12 mouse cellular contexts compared by ENCODE assay signal in the genomic region with DNA sequence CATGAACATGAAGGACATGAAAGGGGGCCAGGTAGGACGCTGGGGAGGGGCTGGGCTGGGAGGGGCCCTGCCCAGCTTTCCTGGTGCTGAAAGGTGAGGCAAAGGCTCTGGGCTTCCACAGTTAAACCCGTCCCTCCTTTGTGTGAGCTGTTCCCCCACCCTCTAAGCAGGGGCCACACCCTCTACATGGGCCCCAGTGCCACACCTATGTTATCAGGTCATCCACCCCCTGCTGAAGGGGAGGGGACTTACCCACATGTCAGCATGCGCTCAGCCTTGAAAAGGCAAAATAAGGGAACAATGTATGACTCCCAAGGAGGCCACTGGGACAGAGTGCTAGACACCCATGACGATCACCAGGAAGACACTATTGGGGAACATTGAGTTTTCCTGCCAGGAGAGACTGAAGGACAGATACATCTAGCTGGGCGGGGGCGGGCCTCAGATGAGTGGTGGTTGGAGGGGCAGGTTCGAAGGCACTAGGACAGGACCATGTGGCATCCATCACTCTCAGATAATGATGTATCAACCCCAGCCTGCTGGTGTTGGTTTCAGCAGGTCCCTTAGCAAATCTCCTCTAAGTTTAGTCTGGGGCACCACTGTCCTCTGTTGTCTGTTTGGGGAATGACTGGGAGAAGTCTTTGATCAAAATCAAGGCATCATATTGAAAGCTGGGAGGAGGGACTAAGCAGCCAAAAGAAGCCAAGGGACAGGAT.
DNase-seq lines count a peak whose midpoint lies in the region; ATAC-seq and TF ChIP-seq lines count a peak whose summit lies in the region.
"Had no signal": no experiment of that assay in that cellular context is flagged by ENCODE, and none has a peak within 500 bp of the region (broad histone marks: within the 10 kb centered on the region; RNA-seq: fewer than 3 reads in every experiment).

No protein-coding gene starts in this region.

- H3K36me3 ChIP-seq in hindbrain, postnatal 0 days (ENCODE audit: insufficient read depth, low read length): no peaks in the 10 kb centered on the region
- no peaks in the 10 kb centered on the region for H3K36me3 ChIP-seq in hindbrain, embryonic 14.5 days (replicated peaks; ENCODE audit: control insufficient read depth, insufficient read depth)
- H3K36me3 ChIP-seq in MEL (ENCODE audit: control insufficient read depth in 1 of 2, insufficient read depth in 2 of 2, low read length in 2 of 2): peaks cover 0 to 3% of the 10 kb centered on the region in 2 experiments; a peak in 1 of 4 replicates
- 0 out of 2 replicates have a peak, but pooled peaks cover 3% of the 10 kb centered on the region for H3K36me3 ChIP-seq in intestine, embryonic 14.5 days (ENCODE audit: control insufficient read depth, insufficient read depth, low read length)
- no peaks in the 10 kb centered on the region for H3K36me3 ChIP-seq in heart, adult 2 months (ENCODE audit: control insufficient read depth, insufficient read depth, low read length)
- H3K36me3 ChIP-seq: hindbrain, embryonic 12.5 days had no signal

- TF ChIP-seq RAD21 in MEL (IDR thresholded peaks at IDR 0.05; ENCODE audit: low read depth, low read length): no peak

- no peak overlapping the region for H3K9ac ChIP-seq in hindbrain, postnatal 0 days (replicated peaks; ENCODE audit: low read length)
- H3K9ac ChIP-seq in hindbrain, embryonic 14.5 days: no peak overlapping the region
- peak overlapping the region; percentile 24; the same call in 1 of the 2 replicates for H3K9ac ChIP-seq in MEL (ENCODE audit: control insufficient read depth, low read depth, low read length, poor library complexity, severe bottlenecking)
- no peak overlapping the region for H3K9ac ChIP-seq in intestine, embryonic 14.5 days (ENCODE audit: low read length)
- no peak overlapping the region for H3K9ac ChIP-seq in heart, adult 2 months (ENCODE audit: low read depth, low read length)
- H3K9ac ChIP-seq: hindbrain, embryonic 12.5 days had no signal

- H3K4me1 ChIP-seq in hindbrain, postnatal 0 days (ENCODE audit: insufficient read depth, low read length): no peaks in the 10 kb centered on the region
- H3K4me1 ChIP-seq in hindbrain, embryonic 14.5 days (replicated peaks; ENCODE audit: control insufficient read depth, insufficient read depth, low read length): no peaks in the 10 kb centered on the region
- peaks cover 2 to 11% of the 10 kb centered on the region in 2 experiments; a peak in 3 of 4 replicates for H3K4me1 ChIP-seq in MEL (ENCODE audit: control insufficient read depth in 1 of 2, insufficient read depth in 2 of 2, low read length in 2 of 2)
- peaks cover 7% of the 10 kb centered on the region; the same call in 1 of the 2 replicates for H3K4me1 ChIP-seq in intestine, embryonic 14.5 days (replicated peaks; ENCODE audit: control insufficient read depth, insufficient read depth, low read length)
- no peaks in the 10 kb centered on the region; the same call in 1 of the 2 replicates for H3K4me1 ChIP-seq in heart, adult 2 months (ENCODE audit: control insufficient read depth, insufficient read depth, low read length)
- H3K4me1 ChIP-seq: hindbrain, embryonic 12.5 days had no signal

- H3K9me3 ChIP-seq in hindbrain, postnatal 0 days (ENCODE audit: low read length): no peaks in the 10 kb centered on the region
- H3K9me3 ChIP-seq in hindbrain, embryonic 14.5 days (ENCODE audit: control insufficient read depth, low read length): no peaks in the 10 kb centered on the region
- H3K9me3 ChIP-seq in MEL (replicated peaks; ENCODE audit: insufficient read depth, low read length): no peaks in the 10 kb centered on the region
- H3K9me3 ChIP-seq in intestine, embryonic 14.5 days (ENCODE audit: control insufficient read depth, low read length): no peaks in the 10 kb centered on the region
- H3K9me3 ChIP-seq: hindbrain, embryonic 12.5 days had no signal

- peak in 1 of 2 experiments; percentile 63; a peak in 2 of 4 replicates for TF ChIP-seq EP300 in MEL (IDR thresholded peaks at IDR 0.05; ENCODE audit: low read depth in 1 of 2, low read length in 2 of 2)
- TF ChIP-seq EP300 in heart, adult 2 months (IDR thresholded peaks at IDR 0.05; ENCODE audit: insufficient read depth, low read depth, low read length): no peak

- 85% methylated on average over 7 of the region's 7 CpGs for WGBS in hindbrain, postnatal 0 days
- 88% methylated on average over 7 of the region's 7 CpGs for WGBS in hindbrain, embryonic 14.5 days
- WGBS in intestine, embryonic 14.5 days: 72% methylated on average over 7 of the region's 7 CpGs
- WGBS in heart, adult 2 months: 78% methylated on average over 7 of the region's 7 CpGs

- DNase-seq in hindbrain, postnatal 0 days (ENCODE audit: low spot score): no peak
- no peak for DNase-seq in hindbrain, embryonic 14.5 days (ENCODE audit: low spot score)
- peak; percentile 83 for DNase-seq in MEL (ENCODE audit: low read depth, low spot score)
- no peak for DNase-seq in intestine, embryonic 14.5 days (ENCODE audit: low spot score)
- peak; percentile 55 for DNase-seq in lung, postnatal 36 days
- no peak for DNase-seq in right cerebral cortex, postnatal 4 days
- no peak for DNase-seq in frontal cortex, postnatal 14 days (ENCODE audit: low spot score in 2 of 2)
- no peak for DNase-seq in heart, adult 2 months
- DNase-seq: right cerebral cortex, adult 18-20 months had no signal

- no peaks in the 10 kb centered on the region for H3K27me3 ChIP-seq in hindbrain, postnatal 0 days (ENCODE audit: insufficient read depth, low read length)
- no peaks in the 10 kb centered on the region for H3K27me3 ChIP-seq in hindbrain, embryonic 14.5 days (ENCODE audit: control insufficient read depth, insufficient read depth, low read length)
- no peaks in the 10 kb centered on the region for H3K27me3 ChIP-seq in MEL (ENCODE audit: control insufficient read depth in 1 of 2, insufficient read depth in 2 of 2, low read length in 2 of 2)
- H3K27me3 ChIP-seq in intestine, embryonic 14.5 days (replicated peaks; ENCODE audit: control insufficient read depth, insufficient read depth, low read length): no peaks in the 10 kb centered on the region
- H3K27me3 ChIP-seq in heart, adult 2 months (ENCODE audit: control insufficient read depth, insufficient read depth, low read length): no peaks in the 10 kb centered on the region
- H3K27me3 ChIP-seq: hindbrain, embryonic 12.5 days had no signal

- no peaks in the 10 kb centered on the region for H3K79me2 ChIP-seq in MEL (ENCODE audit: control insufficient read depth, insufficient read depth, low read length, poor library complexity)
- no peaks in the 10 kb centered on the region for H3K79me2 ChIP-seq in heart, adult 2 months (replicated peaks; ENCODE audit: control insufficient read depth, insufficient read depth, low read length)

- H3K4me2 ChIP-seq in hindbrain, postnatal 0 days (ENCODE audit: low read depth, low read length): no peak overlapping the region
- H3K4me2 ChIP-seq in hindbrain, embryonic 14.5 days (replicated peaks): no peak overlapping the region
- H3K4me2 ChIP-seq in intestine, embryonic 14.5 days (ENCODE audit: low read length): no peak overlapping the region
- H3K4me2 ChIP-seq: hindbrain, embryonic 12.5 days had no signal

- no peak overlapping the region for H3K4me3 ChIP-seq in hindbrain, postnatal 0 days (ENCODE audit: low read length)
- H3K4me3 ChIP-seq in hindbrain, embryonic 14.5 days (replicated peaks; ENCODE audit: low read length): no peak overlapping the region
- peak overlapping the region; percentile 36 to 37; a peak in 3 of 4 replicates for H3K4me3 ChIP-seq in MEL (ENCODE audit: control insufficient read depth in 1 of 2, insufficient read depth in 1 of 2, low read depth in 2 of 2, low read length in 2 of 2)
- no peak overlapping the region for H3K4me3 ChIP-seq in intestine, embryonic 14.5 days (ENCODE audit: low read depth, low read length)
- no peak overlapping the region for H3K4me3 ChIP-seq in heart, adult 2 months
- H3K4me3 ChIP-seq: hindbrain, embryonic 12.5 days had no signal

- no peak overlapping the region for H3K27ac ChIP-seq in hindbrain, postnatal 0 days
- H3K27ac ChIP-seq in hindbrain, embryonic 14.5 days: no peak overlapping the region
- H3K27ac ChIP-seq in MEL (ENCODE audit: control insufficient read depth, low read depth, low read length): peak overlapping the region; percentile 24; the same call in 1 of the 2 replicates
- no peak overlapping the region for H3K27ac ChIP-seq in intestine, embryonic 14.5 days (ENCODE audit: low read depth)
- H3K27ac ChIP-seq in heart, adult 2 months: no peak overlapping the region
- H3K27ac ChIP-seq: hindbrain, embryonic 12.5 days; macrophage had no signal

- 0 out of 2 replicates have a peak, but pooled peaks have one; percentile 27 for ATAC-seq in hindbrain, postnatal 0 days
- no peak for ATAC-seq in hindbrain, embryonic 14.5 days (ENCODE audit: low FRiP score)
- ATAC-seq in intestine, embryonic 14.5 days (replicated peaks; ENCODE audit: low FRiP score, low TSS enrichment, low read depth): peak; percentile 68; the same call in 1 of the 2 replicates
- ATAC-seq: CD4-positive, CD25-positive, alpha-beta regulatory T cell, adult 4 months had no signal

- intact Hi-C loops in heart, adult 2 months (cut with DNase I): no loop called here

- peak; percentile 43 for TF ChIP-seq CTCF in hindbrain, postnatal 0 days (IDR thresholded peaks at IDR 0.05; ENCODE audit: low read depth)
- no peak for TF ChIP-seq CTCF in MEL (IDR thresholded peaks at IDR 0.05 in 2 of 3, conservative IDR thresholded peaks at IDR 0.05 in 1 of 3; ENCODE audit: control insufficient read depth in 1 of 3, insufficient read depth in 1 of 3, low read depth in 2 of 3, low read length in 3 of 3, poor library complexity in 1 of 3, severe bottlenecking in 1 of 3)
- no peak for TF ChIP-seq CTCF in heart, adult 2 months (IDR thresholded peaks at IDR 0.05)

- TF ChIP-seq POLR2A in MEL (IDR thresholded peaks at IDR 0.05; ENCODE audit: control insufficient read depth in 1 of 2, insufficient read depth in 1 of 2, low read depth in 1 of 2, low read length in 2 of 2, poor library complexity in 1 of 2): no peak
- no peak for TF ChIP-seq POLR2A in heart, adult 2 months (IDR thresholded peaks at IDR 0.05; ENCODE audit: insufficient read depth, low read depth, low read length)

TF ChIP-seq in MEL, 35 proteins besides CTCF, POLR2A, EP300 and RAD21 (continues in another document):
- TF ChIP-seq CHD1 (IDR thresholded peaks at IDR 0.05; ENCODE audit: low read depth, low read length) (no peak), MXI1 (IDR thresholded peaks at IDR 0.05; ENCODE audit: low read depth, low read length) (peak; percentile 88), USF1 (IDR thresholded peaks at IDR 0.05; ENCODE audit: low read depth, low read length) (no peak), SMC3 (IDR thresholded peaks at IDR 0.05; ENCODE audit: low read depth, low read length) (0 out of 2 replicates have a peak, but pooled peaks have one; percentile 21), ELF1 (IDR thresholded peaks at IDR 0.05; ENCODE audit: low read depth, low read length) (no peak), ETS1 (IDR thresholded peaks at IDR 0.05; ENCODE audit: low read depth, low read length) (peak; percentile 44; the same call in 1 of the 2 replicates), GATA1 (IDR thresholded peaks at IDR 0.05; ENCODE audit: low read depth, low read length) (no peak), POLR2AphosphoS2 (IDR thresholded peaks at IDR 0.05; ENCODE audit: low read length) (no peak), POLR2AphosphoS5 (IDR thresholded peaks at IDR 0.05; ENCODE audit: borderline replicate concordance, low read depth, low read length) (no peak)

Comparison
In these comparisons a context has a peak if more than half of its experiments do, and no peak if none do; other contexts are left out.
1. DNase-seq: peak in MEL (single experiment) and lung, postnatal 36 days (single experiment); none in hindbrain, postnatal 0 days (single experiment), hindbrain, embryonic 14.5 days (single experiment), intestine, embryonic 14.5 days (single experiment), right cerebral cortex, postnatal 4 days (single experiment), frontal cortex, postnatal 14 days (0 of 2) and heart, adult 2 months (0 of 2).
2. H3K4me3 ChIP-seq: peak in MEL (2 of 2); none in hindbrain, postnatal 0 days (single experiment), hindbrain, embryonic 14.5 days (single experiment), intestine, embryonic 14.5 days (single experiment) and heart, adult 2 months (single experiment).